In the genomic region with DNA sequence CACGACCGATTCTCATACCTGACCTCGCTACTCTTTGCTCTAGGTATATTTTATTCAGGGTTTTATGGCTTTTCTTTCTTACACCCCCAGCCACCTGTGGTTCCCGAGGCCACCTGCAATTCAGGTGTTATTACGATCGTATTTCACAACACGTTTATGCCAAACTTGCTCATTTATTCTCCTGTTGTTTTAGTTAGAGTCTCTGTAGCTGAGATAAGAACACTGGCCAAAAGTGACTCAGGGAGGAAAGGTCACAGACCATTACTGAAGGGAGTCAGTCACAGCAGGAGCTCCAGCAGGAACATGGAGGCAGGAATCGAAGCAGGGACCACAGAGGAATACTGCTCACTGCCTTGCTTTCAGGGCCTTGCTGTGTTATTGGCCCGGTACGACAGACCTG, we compare ENCODE assay signal across 26 mouse cellular contexts.
A peak's percentile ranks its signal among the peaks of the same experiment; 100 is the strongest.
DNase-seq lines count a peak whose midpoint lies in the region; ATAC-seq and TF ChIP-seq lines count a peak whose summit lies in the region.
"Had no signal": no experiment of that assay in that cellular context is flagged by ENCODE, and none has a peak within 500 bp of the region (broad histone marks: within the 10 kb centered on the region; RNA-seq: fewer than 3 reads in every experiment).

No protein-coding gene starts in this region.

- no peak overlapping the region for H3K4me3 ChIP-seq in heart, embryonic 10.5 days
- H3K4me3 ChIP-seq in intestine, embryonic 15.5 days (replicated peaks): no peak overlapping the region
- no peak overlapping the region for H3K4me3 ChIP-seq in intestine, postnatal 0 days (ENCODE audit: low read depth, low read length)
- no peak overlapping the region for H3K4me3 ChIP-seq in small intestine, adult 2 months (ENCODE audit: low read depth, low read length)
- H3K4me3 ChIP-seq: embryonic facial prominence, embryonic 13.5 days; embryonic facial prominence, embryonic 15.5 days; erythroblast, embryonic 14.5 days; forebrain, embryonic 10.5 days; forebrain, embryonic 12.5 days had no signal

- no peak overlapping the region for H3K9ac ChIP-seq in intestine, embryonic 15.5 days
- H3K9ac ChIP-seq in intestine, postnatal 0 days (ENCODE audit: low read depth, low read length): no peak overlapping the region
- H3K9ac ChIP-seq: embryonic facial prominence, embryonic 13.5 days; embryonic facial prominence, embryonic 15.5 days; forebrain, embryonic 12.5 days had no signal

- intact Hi-C loops in left cerebral cortex, postnatal 10 days (cut with DNase I): no loop called here

- 0 out of 2 replicates have a peak overlapping the region, but pooled peaks have one; percentile 24 for H3K27ac ChIP-seq in heart, embryonic 10.5 days
- no peak overlapping the region for H3K27ac ChIP-seq in intestine, embryonic 15.5 days
- H3K27ac ChIP-seq in intestine, postnatal 0 days (ENCODE audit: low read depth, low read length): no peak overlapping the region
- peak overlapping the region; percentile 68; the same call in 1 of the 2 replicates for H3K27ac ChIP-seq in small intestine, adult 2 months (ENCODE audit: insufficient read depth, low read depth, low read length)
- H3K27ac ChIP-seq: embryonic facial prominence, embryonic 13.5 days; embryonic facial prominence, embryonic 15.5 days; forebrain, embryonic 10.5 days; forebrain, embryonic 12.5 days had no signal

- H3K4me1 ChIP-seq in heart, embryonic 10.5 days: 0 out of 2 replicates have a peak, but pooled peaks cover 6% of the 10 kb centered on the region
- no peaks in the 10 kb centered on the region for H3K4me1 ChIP-seq in intestine, embryonic 15.5 days (replicated peaks)
- no peaks in the 10 kb centered on the region for H3K4me1 ChIP-seq in intestine, postnatal 0 days (replicated peaks; ENCODE audit: control insufficient read depth, insufficient read depth, low read length)
- H3K4me1 ChIP-seq in small intestine, adult 2 months (ENCODE audit: control insufficient read depth, insufficient read depth, insufficient read length, low read length): peaks cover 8% of the 10 kb centered on the region; the same call in 1 of the 2 replicates
- H3K4me1 ChIP-seq: embryonic facial prominence, embryonic 13.5 days; embryonic facial prominence, embryonic 15.5 days had no signal

- WGBS in heart, embryonic 10.5 days: 84% methylated on average over 10 of the region's 10 CpGs
- 63% methylated on average over 10 of the region's 10 CpGs for WGBS in intestine, embryonic 15.5 days
- WGBS in intestine, postnatal 0 days: 43% methylated on average over 10 of the region's 10 CpGs
- WGBS in small intestine, adult 2 months: 37% methylated on average over 10 of the region's 10 CpGs

- no peak for TF ChIP-seq POLR2A in small intestine, adult 2 months (IDR thresholded peaks at IDR 0.05; ENCODE audit: low read depth, low read length)

- DNase-seq in heart, embryonic 10.5 days (ENCODE audit: low spot score): no peak
- DNase-seq in heart, adult 8-10 months (ENCODE audit: low spot score): no peak
- no peak for DNase-seq in cerebellum, postnatal 14 days
- DNase-seq in left cerebral cortex, postnatal 10 days (ENCODE audit: extremely low spot score in 1 of 2, low spot score in 2 of 2): no peak
- DNase-seq: adrenal gland, adult 8-10 months; adrenal gland, postnatal 14 days; adrenal gland, postnatal 36 days; B cell, adult 2 months; cerebellum, adult 11-12 months; cerebellum, adult 2 months; cerebellum, adult 9-10 months; cerebellum, postnatal 36 days; embryo, embryonic 11 days had no signal

- peak; percentile 71 for ATAC-seq in intestine, embryonic 15.5 days
- ATAC-seq in intestine, postnatal 0 days: peak; percentile 65
- ATAC-seq: activated CD4-positive, CD25-positive, alpha-beta regulatory T cell, adult 4 months; CD4-positive, CD25-positive, alpha-beta regulatory T cell, adult 4 months; forebrain, embryonic 14.5 days; Patski had no signal

- H3K9me3 ChIP-seq in heart, embryonic 10.5 days: no peaks in the 10 kb centered on the region
- H3K9me3 ChIP-seq in intestine, embryonic 15.5 days: no peaks in the 10 kb centered on the region
- no peaks in the 10 kb centered on the region for H3K9me3 ChIP-seq in intestine, postnatal 0 days (ENCODE audit: control insufficient read depth)
- H3K9me3 ChIP-seq: embryonic facial prominence, embryonic 13.5 days; embryonic facial prominence, embryonic 15.5 days; forebrain, embryonic 10.5 days; forebrain, embryonic 12.5 days had no signal

- H3K36me3 ChIP-seq in heart, embryonic 10.5 days: no peaks in the 10 kb centered on the region
- H3K36me3 ChIP-seq in intestine, embryonic 15.5 days: no peaks in the 10 kb centered on the region
- H3K36me3 ChIP-seq in intestine, postnatal 0 days (ENCODE audit: control insufficient read depth, insufficient read depth): no peaks in the 10 kb centered on the region
- no peaks in the 10 kb centered on the region for H3K36me3 ChIP-seq in small intestine, adult 2 months (ENCODE audit: control insufficient read depth, insufficient read depth, low read length)
- H3K36me3 ChIP-seq: embryonic facial prominence, embryonic 13.5 days; embryonic facial prominence, embryonic 15.5 days; forebrain, embryonic 10.5 days; forebrain, embryonic 12.5 days; G1E had no signal

- H3K27me3 ChIP-seq in heart, embryonic 10.5 days (ENCODE audit: insufficient read depth, poor library complexity, severe bottlenecking): no peaks in the 10 kb centered on the region
- H3K27me3 ChIP-seq in intestine, embryonic 15.5 days (replicated peaks): no peaks in the 10 kb centered on the region
- no peaks in the 10 kb centered on the region for H3K27me3 ChIP-seq in intestine, postnatal 0 days (replicated peaks; ENCODE audit: control insufficient read depth, insufficient read depth, low read length)
- H3K27me3 ChIP-seq in small intestine, adult 2 months (ENCODE audit: control insufficient read depth, insufficient read depth, low read length): no peaks in the 10 kb centered on the region
- H3K27me3 ChIP-seq: embryonic facial prominence, embryonic 13.5 days; forebrain, embryonic 12.5 days had no signal

- no peak for TF ChIP-seq CTCF in intestine, postnatal 0 days (IDR thresholded peaks at IDR 0.05; ENCODE audit: low read depth)
- no peak for TF ChIP-seq CTCF in small intestine, adult 2 months (IDR thresholded peaks at IDR 0.05; ENCODE audit: extremely low read depth, insufficient read length, insufficient replicate concordance, low read depth, low read length)

- no peak overlapping the region for H3K4me2 ChIP-seq in intestine, embryonic 15.5 days (replicated peaks)
- no peak overlapping the region for H3K4me2 ChIP-seq in intestine, postnatal 0 days (replicated peaks; ENCODE audit: low read depth)
- H3K4me2 ChIP-seq: embryonic facial prominence, embryonic 13.5 days; embryonic facial prominence, embryonic 15.5 days; forebrain, embryonic 12.5 days had no signal

Comparison
In these comparisons a context has a peak if more than half of its experiments do, and no peak if none do; other contexts are left out.
1. H3K27ac ChIP-seq: peak in heart, embryonic 10.5 days (single experiment) and small intestine, adult 2 months (single experiment); none in intestine, embryonic 15.5 days (single experiment) and intestine, postnatal 0 days (single experiment).